Mouse (Mus musculus) ovary, postnatal 14 days (tissue): ENCODE results near the gene Tenm3.

ENCODE experiments used
- DNase-seq: peaks from one replicate; pipeline ENCODE4 v3.0.0; 2022; ENCODE audit warnings: low spot score

The Tenm3 gene

DNA sequence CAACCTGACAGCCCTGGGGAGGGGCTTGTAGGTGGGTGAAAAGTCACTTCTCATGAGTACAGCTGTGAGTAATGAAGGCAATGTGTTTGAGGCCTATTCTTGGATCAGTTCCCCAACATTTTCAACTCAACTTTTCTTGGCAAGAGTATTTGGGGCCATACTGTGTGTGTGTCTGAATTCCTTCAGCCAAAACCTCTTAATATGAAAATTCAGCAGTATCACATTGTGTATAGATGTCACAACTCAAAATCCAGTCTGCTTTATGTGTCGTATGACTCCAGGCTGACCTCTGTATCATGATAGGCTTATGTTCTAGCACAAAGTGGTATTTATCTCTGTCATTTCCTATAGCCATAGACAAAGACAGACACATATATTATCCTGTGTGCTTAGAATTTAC lies 270.8 kb downstream of the Tenm3 start:
- no peak for DNase-seq

DNA sequence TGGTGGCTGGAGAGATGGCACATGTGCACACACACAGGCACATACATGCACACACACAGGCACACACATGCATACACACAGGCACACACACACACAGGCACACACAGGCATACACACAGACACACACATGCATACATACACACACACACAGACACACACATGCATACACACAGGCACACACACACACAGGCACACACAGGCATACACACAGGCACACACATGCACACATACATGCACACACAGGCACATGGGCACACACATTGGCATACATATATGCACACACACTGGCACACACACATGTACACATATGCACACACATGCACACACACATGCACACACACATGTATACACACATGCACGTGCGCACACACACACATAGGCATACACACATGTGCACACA lies 271.4 kb downstream of the Tenm3 start:
- no peak for DNase-seq

DNA sequence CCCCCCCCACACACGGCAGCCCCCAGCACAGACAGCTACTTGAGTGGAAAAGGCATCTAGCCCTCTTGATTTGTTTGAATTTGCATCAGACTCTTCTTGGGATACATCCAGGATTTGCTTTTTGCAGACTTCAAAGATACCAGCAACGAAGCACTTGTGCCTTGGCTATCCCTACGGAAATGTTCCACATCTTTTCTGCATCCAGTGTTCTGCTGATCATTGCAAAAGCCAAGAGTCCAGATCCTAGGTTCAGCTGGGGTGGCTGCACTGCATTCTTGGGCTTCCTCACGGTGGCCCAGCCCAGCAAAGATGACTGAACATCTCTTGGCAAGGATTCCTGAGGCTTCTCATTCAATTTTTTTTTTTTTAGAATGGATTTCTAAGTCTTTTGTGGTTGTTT lies 275.1 kb downstream of the Tenm3 start:
- no peak for DNase-seq

DNA sequence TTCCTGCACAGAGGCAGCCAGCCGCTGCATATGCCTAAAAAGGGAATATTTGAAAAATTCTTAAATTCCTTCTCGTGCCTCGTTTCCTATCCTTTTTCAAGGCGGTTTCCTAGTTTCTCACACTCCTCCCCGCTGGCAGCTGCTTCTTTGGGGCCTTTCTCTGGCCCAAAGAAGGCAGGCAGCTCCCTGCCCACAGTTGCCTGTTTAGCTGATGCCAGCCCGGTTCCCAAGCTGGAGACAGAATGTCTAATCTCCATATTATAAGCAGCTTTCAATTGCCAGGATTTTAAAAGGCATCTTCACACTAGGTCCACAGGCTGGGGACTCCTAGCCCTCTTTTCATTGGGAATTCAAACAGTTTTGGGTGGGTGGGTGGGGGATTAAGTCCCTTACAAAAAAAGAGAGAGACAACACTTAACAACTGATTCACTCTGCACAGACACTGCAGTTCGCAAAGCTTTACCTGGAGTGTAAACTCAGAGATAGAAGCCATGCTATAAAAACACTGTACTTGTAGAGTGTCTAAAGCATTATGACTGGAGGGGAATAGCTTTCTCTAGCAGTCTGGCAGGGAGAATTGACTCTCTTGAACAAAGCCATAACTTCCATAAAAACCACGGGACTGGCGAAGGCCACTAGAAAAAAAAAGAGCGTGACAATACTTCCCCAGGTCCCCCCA lies 275.7 kb downstream of the Tenm3 start:
- no peak for DNase-seq

GRCm38 (mm10) chr8:48560227-48560626 lies 283.5 kb downstream of the Tenm3 start:
- no peak for DNase-seq

- peak; percentile 13 for DNase-seq
Observed at GRCm38 (mm10) chr8:48555546-48556141, 288.1 kb downstream of the Tenm3 start.

GRCm38 (mm10) chr8:48554762-48555545 lies 288.8 kb downstream of the Tenm3 start:
- peak; percentile 46 for DNase-seq

GRCm38 (mm10) chr8:48553791-48554288 lies 289.9 kb downstream of the Tenm3 start:
- no peak for DNase-seq

DNA sequence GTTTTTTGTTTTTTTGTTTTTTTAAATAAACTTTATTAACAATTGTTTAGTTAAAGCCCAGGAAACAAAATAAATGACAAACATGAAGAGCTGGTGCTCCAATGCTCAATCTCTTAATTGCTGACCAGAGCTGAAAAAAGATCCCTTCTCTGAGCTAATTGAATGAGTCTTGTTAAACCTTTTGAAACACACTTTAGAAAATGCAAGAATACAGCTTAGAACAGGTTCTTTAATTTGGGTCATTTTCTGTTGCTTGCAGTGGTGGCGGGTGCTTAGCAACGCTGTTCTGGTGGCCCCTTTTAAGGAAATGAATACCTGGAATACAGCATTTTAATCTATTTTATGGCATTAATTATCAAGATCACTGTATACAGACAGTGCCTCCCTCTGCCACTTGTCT lies 291.4 kb downstream of the Tenm3 start:
- no peak for DNase-seq

GRCm38 (mm10) chr8:48551370-48551769 lies 292.4 kb downstream of the Tenm3 start:
- no peak for DNase-seq

DNA sequence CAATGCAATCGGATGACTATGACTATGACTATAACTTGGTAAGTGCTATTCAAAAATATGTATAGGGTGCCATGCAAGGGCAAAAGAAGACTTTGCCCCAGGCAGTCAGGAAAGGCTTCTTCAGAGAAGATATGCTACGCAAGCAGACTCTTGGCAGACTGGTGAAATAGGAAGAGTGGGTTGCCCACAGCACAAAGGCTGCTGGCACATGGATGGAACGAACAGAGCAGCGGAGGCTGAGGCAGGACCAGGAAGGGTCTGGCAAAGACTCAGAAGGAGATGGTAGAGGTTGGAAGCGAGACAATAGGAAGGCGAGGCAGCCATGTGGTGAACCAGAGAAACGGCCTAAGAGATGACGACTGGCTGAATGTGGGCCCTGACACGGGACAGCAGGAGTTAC lies 294.8 kb downstream of the Tenm3 start:
- no peak for DNase-seq

DNA sequence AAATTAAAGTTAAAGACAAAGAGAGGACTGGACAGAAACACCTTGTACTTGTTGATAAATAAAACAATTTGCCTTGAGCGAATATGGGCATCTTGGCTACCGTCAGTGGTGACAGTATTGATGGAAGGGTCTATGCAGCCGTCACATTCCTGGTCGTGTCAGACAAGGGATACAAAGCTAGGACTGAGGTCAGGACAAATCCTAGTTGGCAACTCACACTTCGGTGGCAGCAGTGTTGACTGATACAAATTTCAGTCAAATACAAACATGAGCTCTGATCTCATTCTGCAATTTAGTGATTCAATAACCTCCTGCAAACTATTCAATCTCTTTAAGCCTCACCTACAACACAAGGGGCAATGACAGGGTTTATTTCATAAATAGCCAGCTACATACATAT lies 298.1 kb downstream of the Tenm3 start:
- no peak for DNase-seq

DNA sequence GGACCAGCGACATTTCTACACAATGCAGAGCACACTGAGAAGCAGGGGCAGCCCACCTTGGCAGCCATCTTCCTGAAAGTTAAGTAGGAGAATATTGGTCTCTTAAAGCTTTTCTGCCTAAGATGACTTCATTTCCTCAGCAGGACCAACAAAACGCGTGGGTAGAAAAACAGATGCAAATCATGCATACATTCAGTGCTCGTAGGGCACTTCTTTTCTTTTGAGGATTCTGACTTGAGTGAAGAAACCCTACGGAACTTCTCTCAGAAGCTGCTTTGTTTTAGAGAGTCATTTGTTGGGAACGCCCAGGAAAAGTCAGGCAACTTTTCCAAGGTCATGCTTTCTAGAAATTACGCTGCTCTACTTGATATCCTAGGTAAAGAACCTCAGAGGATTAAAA lies 298.9 kb downstream of the Tenm3 start:
- no peak for DNase-seq

- no peak for DNase-seq
Observed at GRCm38 (mm10) chr8:48542141-48542540, 301.6 kb downstream of the Tenm3 start.

GRCm38 (mm10) chr8:48540894-48541293 lies 302.9 kb downstream of the Tenm3 start:
- DNase-seq, result no peak

GRCm38 (mm10) chr8:48535833-48536232 lies 307.9 kb downstream of the Tenm3 start:
- DNase-seq, result no peak

- DNase-seq, result no peak
Observed at GRCm38 (mm10) chr8:48531795-48532194, 312.0 kb downstream of the Tenm3 start.

DNA sequence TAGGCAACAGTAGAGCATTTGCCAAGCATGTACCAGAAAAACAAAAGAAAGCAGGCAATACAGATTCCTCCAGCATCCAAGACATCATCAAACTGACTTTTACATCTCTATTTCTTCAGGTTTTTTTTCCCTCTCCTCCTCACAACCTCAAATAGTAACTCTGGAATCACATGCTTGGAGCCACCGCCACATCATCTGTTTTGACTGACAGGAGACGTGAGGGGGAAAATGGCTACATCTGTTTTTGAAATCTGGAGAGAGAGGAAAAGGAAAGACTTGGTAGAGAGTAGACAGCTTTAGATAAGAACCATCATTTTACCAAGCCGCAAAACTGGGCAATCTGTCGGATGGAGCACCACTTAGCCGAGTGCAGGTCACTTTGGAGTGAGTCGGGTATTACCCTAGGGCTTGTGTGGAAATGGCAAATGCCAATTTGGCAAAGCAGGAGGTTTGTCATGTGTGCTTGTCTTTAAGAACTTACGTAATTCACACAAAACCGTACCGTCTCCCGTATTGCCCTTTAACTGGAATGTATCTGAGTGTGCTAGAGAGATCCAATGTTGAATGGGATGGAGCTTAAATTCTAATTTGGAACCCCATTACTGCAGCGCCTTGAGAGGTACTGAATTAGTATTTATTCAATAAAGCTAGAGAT lies 312.7 kb downstream of the Tenm3 start:
- no peak for DNase-seq

- no peak for DNase-seq
Observed at GRCm38 (mm10) chr8:48527418-48527817, 316.3 kb downstream of the Tenm3 start.

GRCm38 (mm10) chr8:48522536-48523123 lies 321.1 kb downstream of the Tenm3 start:
- DNase-seq, result no peak

DNA sequence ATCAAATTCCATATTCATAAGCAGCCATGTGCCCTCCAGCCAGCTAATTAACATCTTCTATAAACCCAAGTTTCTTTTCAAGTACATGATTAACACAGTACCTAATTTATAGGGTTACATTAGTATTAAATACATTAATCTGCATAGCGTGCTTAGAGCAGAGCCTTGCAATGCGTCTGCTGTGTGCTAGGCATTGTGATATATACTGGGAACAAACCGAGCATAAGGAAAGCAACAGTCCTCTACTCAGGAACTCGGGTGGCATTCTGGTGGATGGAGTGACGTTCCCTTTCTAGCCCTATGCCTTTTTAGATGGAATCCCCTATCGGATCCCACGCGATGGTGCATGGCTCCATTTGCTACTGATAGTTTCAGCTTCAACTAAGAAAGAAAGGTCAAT lies 321.7 kb downstream of the Tenm3 start:
- DNase-seq, result no peak

- DNase-seq, result no peak
Observed at GRCm38 (mm10) chr8:48517431-48517830, 326.3 kb downstream of the Tenm3 start.
